9 mouse cellular contexts compared by ENCODE assay signal in the genomic region with DNA sequence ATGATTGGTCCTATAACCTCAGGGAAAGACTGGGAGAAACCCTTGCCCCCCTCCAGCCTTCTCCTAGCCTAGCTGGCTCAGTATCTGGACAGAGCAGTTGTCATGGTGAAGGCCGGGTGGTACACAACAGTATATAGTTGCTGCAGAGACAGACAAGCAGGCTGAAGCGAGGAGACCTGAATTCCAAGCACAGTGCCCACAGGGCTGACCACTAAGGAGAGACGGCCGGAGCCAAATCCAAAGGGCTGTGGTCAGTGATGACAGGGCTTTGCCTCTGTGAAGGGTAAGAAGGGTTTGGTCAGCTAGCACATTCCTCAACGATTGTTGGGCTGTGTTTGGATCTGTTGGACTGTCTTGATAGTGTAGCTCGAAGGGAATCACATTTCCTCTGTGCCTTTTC. TPM values are rescaled to one million over a fixed set of nuclear protein-coding genes. Genes with fewer than 3 reads are reported as not detected.
A peak's percentile ranks its signal among the peaks of the same experiment; 100 is the strongest.
DNase-seq lines count a peak whose midpoint lies in the region; ATAC-seq and TF ChIP-seq lines count a peak whose summit lies in the region.
"Had no signal": no experiment of that assay in that cellular context is flagged by ENCODE, and none has a peak within 500 bp of the region (broad histone marks: within the 10 kb centered on the region; RNA-seq: fewer than 3 reads in every experiment).

No protein-coding gene starts in this region.

- H3K27ac ChIP-seq in heart, embryonic 10.5 days: peak overlapping the region; percentile 90
- peak overlapping the region; percentile 52 for H3K27ac ChIP-seq in cortical plate, adult 2 months (ENCODE audit: insufficient read depth, low read length)
- H3K27ac ChIP-seq in limb, embryonic 15.5 days: peak overlapping the region; percentile 92

- no peak for DNase-seq in heart, embryonic 10.5 days (ENCODE audit: low spot score)
- no peak for DNase-seq in heart, adult 8-10 months (ENCODE audit: low spot score)
- DNase-seq in 3134 (ENCODE audit: extremely low read depth, insufficient read length, low spot score): peak; percentile 79
- no peak for DNase-seq in adrenal gland, postnatal 25 days
- DNase-seq in cerebellum, postnatal 36 days: no peak
- no peak for DNase-seq in ovary, postnatal 10 days (ENCODE audit: low spot score)

- H3K4me1 ChIP-seq in heart, embryonic 10.5 days: peaks cover 64% of the 10 kb centered on the region
- H3K4me1 ChIP-seq in cortical plate, adult 2 months (ENCODE audit: control insufficient read depth, insufficient read depth, low read length): peaks cover 8% of the 10 kb centered on the region; the same call in 1 of the 2 replicates
- peaks cover 57% of the 10 kb centered on the region for H3K4me1 ChIP-seq in limb, embryonic 15.5 days

- ATAC-seq in limb, embryonic 15.5 days (ENCODE audit: insufficient number of reproducible peaks, low FRiP score, low TSS enrichment, low read depth): no peak

- no peak for TF ChIP-seq CTCF in cortical plate, adult 2 months (IDR thresholded peaks at IDR 0.05; ENCODE audit: extremely low read depth, insufficient read depth, low read length)

- no peaks in the 10 kb centered on the region for H3K9me3 ChIP-seq in heart, embryonic 10.5 days
- H3K9me3 ChIP-seq in limb, embryonic 15.5 days: no peaks in the 10 kb centered on the region

- no peak for TF ChIP-seq POLR2A in cortical plate, adult 2 months (IDR thresholded peaks at IDR 0.05; ENCODE audit: extremely low read depth, insufficient read depth, low read length)

- no peaks in the 10 kb centered on the region for H3K27me3 ChIP-seq in heart, embryonic 10.5 days (ENCODE audit: insufficient read depth, poor library complexity, severe bottlenecking)
- H3K27me3 ChIP-seq in limb, embryonic 15.5 days: no peaks in the 10 kb centered on the region

- no peaks in the 10 kb centered on the region for H3K36me3 ChIP-seq in heart, embryonic 10.5 days
- H3K36me3 ChIP-seq in limb, embryonic 15.5 days: peaks cover 10% of the 10 kb centered on the region; the same call in 1 of the 2 replicates

- WGBS in heart, embryonic 10.5 days: 55% methylated on average over 6 of the region's 6 CpGs
- 74% methylated on average over 6 of the region's 6 CpGs for WGBS in limb, embryonic 15.5 days

- H3K4me2 ChIP-seq in limb, embryonic 15.5 days: peak overlapping the region; percentile 35

- H3K4me3 ChIP-seq in heart, embryonic 10.5 days: peak overlapping the region; percentile 37; the same call in 1 of the 2 replicates
- no peak overlapping the region for H3K4me3 ChIP-seq in cortical plate, adult 2 months (ENCODE audit: insufficient read depth, low read length)
- H3K4me3 ChIP-seq in limb, embryonic 15.5 days: no peak overlapping the region

- H3K9ac ChIP-seq in limb, embryonic 15.5 days: no peak overlapping the region

RNA-seq across cellular contexts. Expression of a gene that starts 0.9 kb away (rescaled TPM):
- polyA plus RNA-seq in heart, embryonic 10.5 days (2016; fragmentation: Nextera tagmentation; extraction: Ambion mirVana): 74.9 and 86.4 TPM in 2 replicates
- 10 to 100 TPM; 45.4 to 56.5 (median 51.6) TPM for total RNA-seq in heart, adult 8-10 months (2022)
- 111 and 117 TPM in 2 replicates for polyA plus RNA-seq in cortical plate, adult 2 months (2012; rRNA removed)
- 120 and 128 TPM in 2 replicates for polyA plus RNA-seq in limb, embryonic 15.5 days (2015; fragmentation: Nextera tagmentation; extraction: Ambion mirVana)
- 88.0 and 93.9 TPM in 2 replicates for total RNA-seq in adrenal gland, postnatal 25 days (2021)

RNA-seq across cellular contexts. Expression of a gene that starts 5.1 kb away (rescaled TPM):
- polyA plus RNA-seq in heart, embryonic 10.5 days (2016; fragmentation: Nextera tagmentation; extraction: Ambion mirVana): 49.1 and 74.8 TPM in 2 replicates
- 100 to 1,000 TPM; 266 to 279 (median 267) TPM for total RNA-seq in heart, adult 8-10 months (2022)
- 206 and 215 TPM in 2 replicates for polyA plus RNA-seq in cortical plate, adult 2 months (2012; rRNA removed)
- 46.5 and 50.3 TPM in 2 replicates for polyA plus RNA-seq in limb, embryonic 15.5 days (2015; fragmentation: Nextera tagmentation; extraction: Ambion mirVana)
- total RNA-seq in adrenal gland, postnatal 25 days (2021): 55.0 and 68.0 TPM in 2 replicates

RNA-seq across cellular contexts. Expression of a gene that starts 25.3 kb away (rescaled TPM):
- polyA plus RNA-seq in heart, embryonic 10.5 days (2016; fragmentation: Nextera tagmentation; extraction: Ambion mirVana): 3.3 and 3.7 TPM in 2 replicates
- under 1 TPM; 0.35 to 0.91 (median 0.46) TPM for total RNA-seq in heart, adult 8-10 months (2022)
- 0.36 and 0.52 TPM in 2 replicates for polyA plus RNA-seq in cortical plate, adult 2 months (2012; rRNA removed)
- 71.2 and 79.7 TPM in 2 replicates for polyA plus RNA-seq in limb, embryonic 15.5 days (2015; fragmentation: Nextera tagmentation; extraction: Ambion mirVana)
- total RNA-seq in adrenal gland, postnatal 25 days (2021): 1.7 and 2.4 TPM in 2 replicates
- polyA plus RNA-seq: inflammation-experienced regulatory T-cells, adult 6 months had no signal

RNA-seq across cellular contexts. Expression of a gene that starts 58.7 kb away (rescaled TPM):
- polyA plus RNA-seq in heart, embryonic 10.5 days (2016; fragmentation: Nextera tagmentation; extraction: Ambion mirVana): 194 and 200 TPM in 2 replicates
- total RNA-seq in heart, adult 8-10 months (2022): 100 to 1,000 TPM; 112 to 128 (median 121) TPM
- polyA plus RNA-seq in cortical plate, adult 2 months (2012; rRNA removed): 86.1 and 98.1 TPM in 2 replicates
- 183 and 198 TPM in 2 replicates for polyA plus RNA-seq in limb, embryonic 15.5 days (2015; fragmentation: Nextera tagmentation; extraction: Ambion mirVana)
- total RNA-seq in adrenal gland, postnatal 25 days (2021): 190 and 232 TPM in 2 replicates

Comparison
In these comparisons a context has a peak if more than half of its experiments do, and no peak if none do; other contexts are left out.
1. RNA of a gene that starts 25.3 kb away (polyA plus RNA-seq): 71.2 to 79.7 TPM in limb, embryonic 15.5 days; 3.3 to 3.7 TPM in heart, embryonic 10.5 days and 0.36 to 0.52 TPM in cortical plate, adult 2 months; every median in the first group is over 10 times any median in the second.
2. Peak in every context shown above with its lines, with median percentiles within 50 percentile points of each other: H3K27ac ChIP-seq.